Mouse (Mus musculus): Measurements from ENCODE around the gene Il18r1. TPM values are rescaled to one million over a fixed set of nuclear protein-coding genes. Genes with fewer than 3 reads are reported as not detected.
A peak's percentile ranks its signal among the peaks of the same experiment; 100 is the strongest.

Il18r1 gene
- polyA plus RNA-seq, 1 experiment = not detected

DNA sequence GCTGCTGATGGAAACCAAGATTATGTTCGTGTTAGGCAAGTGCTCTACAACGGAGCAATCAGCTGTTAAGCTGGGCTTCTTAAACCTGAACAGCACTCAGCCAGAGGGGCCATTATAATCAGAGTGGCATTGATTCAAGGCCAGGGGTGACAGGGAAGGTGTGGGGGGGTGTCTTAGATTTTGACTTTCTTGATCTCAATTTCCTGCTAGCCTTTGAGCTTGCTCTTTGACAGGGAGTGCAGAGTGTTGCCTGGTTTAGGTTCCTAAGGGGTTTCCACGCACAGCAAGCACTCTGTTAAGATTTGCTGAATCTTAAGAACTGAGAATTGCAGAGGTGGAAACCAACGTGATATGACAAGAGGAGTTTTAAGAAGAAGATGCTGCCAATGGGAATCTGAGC is 11.4 kb downstream of the Il18r1 start:
- no peak overlapping the region for H3K27ac ChIP-seq (ENCODE audit: insufficient read depth, low read depth, low read length)

DNA sequence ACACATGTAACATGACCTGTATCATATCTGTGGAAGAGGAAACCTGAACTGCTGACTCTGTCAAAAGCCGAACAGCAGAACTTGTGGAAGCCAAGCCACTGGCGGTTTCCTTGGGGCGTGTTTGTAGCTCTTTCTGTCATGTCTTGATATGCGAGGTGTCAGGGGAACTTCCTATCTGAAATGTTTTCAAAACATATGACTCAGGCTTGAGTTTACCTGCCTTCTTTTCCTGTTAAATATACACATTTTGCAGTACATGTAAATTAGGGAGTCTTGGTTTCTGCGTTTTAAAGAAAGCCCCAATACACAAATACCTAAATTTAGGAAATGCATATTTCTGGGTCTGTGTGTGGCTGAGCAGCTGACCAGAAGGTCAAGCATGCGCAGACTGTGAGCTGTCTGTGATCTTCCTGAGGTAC is 14.2 kb downstream of the Il18r1 start:
- Histone ChIP-seq H3K27ac (ENCODE audit: insufficient read depth, low read depth, low read length) (no peak overlapping the region), H3K4me3 (ENCODE audit: insufficient read depth, low read length) (no peak overlapping the region), H3K4me1 (ENCODE audit: control insufficient read depth, insufficient read depth, low read length) (peaks cover 22% of the 10 kb centered on the region)
- no peak for TF ChIP-seq CTCF (IDR thresholded peaks at IDR 0.05; ENCODE audit: low read depth, low read length)
- no peak for TF ChIP-seq POLR2A (IDR thresholded peaks at IDR 0.05; ENCODE audit: borderline replicate concordance, low read depth, low read length)

More for the DNA sequence above, 11.4 kb downstream of the Il18r1 start:
- no peak for TF ChIP-seq CTCF (IDR thresholded peaks at IDR 0.05; ENCODE audit: low read depth, low read length)
- no peak for TF ChIP-seq POLR2A (IDR thresholded peaks at IDR 0.05; ENCODE audit: borderline replicate concordance, low read depth, low read length)
- no peak overlapping the region for H3K4me3 ChIP-seq (ENCODE audit: insufficient read depth, low read length)
- H3K4me1 ChIP-seq (ENCODE audit: control insufficient read depth, insufficient read depth, low read length) = peaks cover 26% of the 10 kb centered on the region

DNA sequence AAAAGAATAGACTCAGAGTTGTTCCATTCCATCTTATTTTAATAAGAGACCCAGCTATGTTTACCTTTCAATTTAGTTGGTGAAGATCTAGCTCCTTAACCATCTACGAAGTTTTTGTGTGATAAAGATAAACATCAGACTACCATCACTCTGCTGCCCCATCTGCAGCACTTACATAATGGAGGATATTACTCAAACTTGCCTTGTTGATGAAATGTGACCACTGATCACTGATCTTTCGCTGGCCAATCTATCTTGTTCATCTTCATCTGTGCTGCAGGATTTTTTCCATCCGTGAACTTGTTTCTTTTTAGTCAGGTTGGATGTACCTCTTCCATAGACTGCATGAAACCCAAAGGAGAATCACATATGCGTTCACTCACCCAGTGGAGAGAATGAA is 29.2 kb downstream of the Il18r1 start:
- TF ChIP-seq POLR2A (IDR thresholded peaks at IDR 0.05; ENCODE audit: borderline replicate concordance, low read depth, low read length) = no peak
- TF ChIP-seq CTCF (IDR thresholded peaks at IDR 0.05; ENCODE audit: low read depth, low read length) = no peak
- Histone ChIP-seq H3K4me1 (ENCODE audit: control insufficient read depth, insufficient read depth, low read length) (no peaks in the 10 kb centered on the region), H3K4me3 (ENCODE audit: insufficient read depth, low read length) (no peak overlapping the region), H3K27ac (ENCODE audit: insufficient read depth, low read depth, low read length) (no peak overlapping the region)

DNA sequence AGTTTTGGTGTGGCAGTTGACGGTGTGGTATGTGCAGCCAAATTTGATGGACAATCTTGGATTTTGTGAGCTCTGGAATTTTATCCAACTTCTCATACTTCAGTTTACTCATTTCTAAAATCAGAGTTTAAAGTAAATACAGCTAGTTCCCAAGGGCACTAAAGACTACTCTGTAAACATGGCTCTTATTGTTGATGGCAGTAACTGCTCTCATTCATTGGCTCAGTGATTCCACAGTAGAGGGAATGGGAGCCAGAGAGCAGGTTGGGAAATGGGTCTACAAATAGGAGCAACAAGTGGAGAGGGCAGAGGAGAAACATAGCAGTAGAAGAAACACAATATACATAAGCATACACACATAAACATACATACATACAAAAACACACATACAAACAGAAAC is 34.4 kb downstream of the Il18r1 start:
- Histone ChIP-seq H3K4me3 (ENCODE audit: insufficient read depth, low read length) (no peak overlapping the region), H3K27ac (ENCODE audit: insufficient read depth, low read depth, low read length) (no peak overlapping the region), H3K4me1 (ENCODE audit: control insufficient read depth, insufficient read depth, low read length) (peaks cover 13% of the 10 kb centered on the region)
- TF ChIP-seq CTCF (IDR thresholded peaks at IDR 0.05; ENCODE audit: low read depth, low read length) (no peak), POLR2A (IDR thresholded peaks at IDR 0.05; ENCODE audit: borderline replicate concordance, low read depth, low read length) (no peak)

DNA sequence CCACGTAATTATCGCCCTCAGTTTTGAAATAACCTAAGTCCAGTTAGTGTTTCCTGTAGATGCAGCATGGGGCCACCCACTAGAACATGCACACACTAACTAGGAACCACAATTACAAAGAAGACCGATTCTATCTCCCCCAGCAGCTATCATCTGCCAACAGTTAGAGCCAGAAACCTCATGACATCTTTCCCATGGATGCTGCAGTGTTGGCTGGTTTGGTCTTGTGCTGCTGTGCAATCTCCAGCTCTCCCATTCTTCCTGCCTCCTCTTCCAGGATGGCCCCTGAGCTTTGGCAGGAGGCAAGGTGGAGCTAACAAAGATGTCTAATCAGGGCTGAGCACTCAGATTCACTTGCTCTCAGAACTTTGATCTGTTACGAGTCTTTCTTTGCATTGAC is 35.8 kb downstream of the Il18r1 start:
- peaks cover 13% of the 10 kb centered on the region for H3K4me1 ChIP-seq (ENCODE audit: control insufficient read depth, insufficient read depth, low read length)
- no peak for TF ChIP-seq POLR2A (IDR thresholded peaks at IDR 0.05; ENCODE audit: borderline replicate concordance, low read depth, low read length)
- TF ChIP-seq CTCF (IDR thresholded peaks at IDR 0.05; ENCODE audit: low read depth, low read length) = no peak
- no peak overlapping the region for H3K4me3 ChIP-seq (ENCODE audit: insufficient read depth, low read length)

DNA sequence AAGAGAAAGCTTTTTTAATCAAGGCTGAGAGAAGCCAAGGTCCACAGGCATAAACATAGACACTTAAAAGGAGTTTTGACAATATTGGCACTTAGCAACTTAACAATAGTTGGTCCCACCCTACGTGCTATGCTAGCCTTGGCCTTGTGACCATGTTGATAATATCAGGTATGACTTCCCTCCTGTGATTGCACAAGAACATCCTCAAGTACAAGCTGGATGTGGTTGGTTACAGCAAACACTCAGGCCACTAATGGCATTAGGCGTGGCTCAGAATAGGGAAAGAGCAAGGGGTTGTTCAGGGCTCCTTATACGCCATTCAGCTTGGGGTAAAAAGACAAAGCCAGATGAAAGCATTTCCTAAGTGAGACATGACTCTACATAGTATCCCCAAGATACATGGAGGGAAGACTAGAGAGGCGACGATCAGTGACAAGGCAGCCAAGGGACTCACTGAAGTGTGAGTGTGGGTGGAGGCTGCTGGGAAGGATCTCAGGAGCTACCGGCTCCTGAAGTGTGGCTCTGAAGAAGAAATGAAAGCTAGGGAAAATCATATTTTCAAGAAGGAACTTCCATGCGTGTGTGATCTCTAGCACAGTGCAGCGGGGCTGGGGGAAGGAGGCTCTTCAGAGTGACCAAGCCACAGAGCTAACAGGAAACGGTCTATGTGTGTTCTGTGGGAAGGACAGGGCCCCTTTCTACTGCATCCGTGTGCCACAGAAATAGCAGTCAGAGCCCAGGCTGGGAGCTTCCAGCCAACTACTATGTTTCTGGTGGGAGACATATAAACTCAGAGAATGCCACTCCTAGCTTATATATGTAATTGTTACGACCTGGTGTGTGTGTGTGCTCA is 36.4 kb downstream of the Il18r1 start:
- H3K4me3 ChIP-seq (ENCODE audit: insufficient read depth, low read length) = no peak overlapping the region
- H3K4me1 ChIP-seq (ENCODE audit: control insufficient read depth, insufficient read depth, low read length) = peaks cover 13% of the 10 kb centered on the region
- peak overlapping the region; percentile 21; the same call in 1 of the 2 replicates for H3K27ac ChIP-seq (ENCODE audit: insufficient read depth, low read depth, low read length)
- no peak for TF ChIP-seq POLR2A (IDR thresholded peaks at IDR 0.05; ENCODE audit: borderline replicate concordance, low read depth, low read length)
- TF ChIP-seq CTCF (IDR thresholded peaks at IDR 0.05; ENCODE audit: low read depth, low read length) = no peak

More for the DNA sequence above, 35.8 kb downstream of the Il18r1 start:
- no peak overlapping the region for H3K27ac ChIP-seq (ENCODE audit: insufficient read depth, low read depth, low read length)

DNA sequence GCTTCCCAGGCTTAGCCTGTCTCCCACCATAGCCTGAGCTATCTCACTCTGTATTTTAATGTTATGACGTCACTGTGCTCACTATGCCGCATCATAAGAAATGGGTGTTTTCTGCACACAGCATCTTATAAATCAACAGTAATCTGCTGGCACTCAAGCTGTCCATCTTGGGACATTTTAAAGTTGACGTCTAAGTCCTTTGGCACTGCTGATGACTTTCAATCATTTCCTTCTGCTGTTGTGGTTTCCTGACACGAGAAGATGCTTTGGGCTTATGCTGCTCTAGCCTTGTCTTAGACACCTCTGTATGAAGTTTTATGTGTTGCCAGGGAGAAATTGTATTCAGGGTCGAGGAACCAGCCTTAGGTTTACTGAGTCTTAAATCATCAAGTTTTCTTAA is 39.2 kb downstream of the Il18r1 start:
- Histone ChIP-seq H3K27ac (ENCODE audit: insufficient read depth, low read depth, low read length) (no peak overlapping the region), H3K4me1 (ENCODE audit: control insufficient read depth, insufficient read depth, low read length) (peaks cover 13% of the 10 kb centered on the region), H3K4me3 (ENCODE audit: insufficient read depth, low read length) (no peak overlapping the region)
- no peak for TF ChIP-seq POLR2A (IDR thresholded peaks at IDR 0.05; ENCODE audit: borderline replicate concordance, low read depth, low read length)
- TF ChIP-seq CTCF (IDR thresholded peaks at IDR 0.05; ENCODE audit: low read depth, low read length) = no peak

DNA sequence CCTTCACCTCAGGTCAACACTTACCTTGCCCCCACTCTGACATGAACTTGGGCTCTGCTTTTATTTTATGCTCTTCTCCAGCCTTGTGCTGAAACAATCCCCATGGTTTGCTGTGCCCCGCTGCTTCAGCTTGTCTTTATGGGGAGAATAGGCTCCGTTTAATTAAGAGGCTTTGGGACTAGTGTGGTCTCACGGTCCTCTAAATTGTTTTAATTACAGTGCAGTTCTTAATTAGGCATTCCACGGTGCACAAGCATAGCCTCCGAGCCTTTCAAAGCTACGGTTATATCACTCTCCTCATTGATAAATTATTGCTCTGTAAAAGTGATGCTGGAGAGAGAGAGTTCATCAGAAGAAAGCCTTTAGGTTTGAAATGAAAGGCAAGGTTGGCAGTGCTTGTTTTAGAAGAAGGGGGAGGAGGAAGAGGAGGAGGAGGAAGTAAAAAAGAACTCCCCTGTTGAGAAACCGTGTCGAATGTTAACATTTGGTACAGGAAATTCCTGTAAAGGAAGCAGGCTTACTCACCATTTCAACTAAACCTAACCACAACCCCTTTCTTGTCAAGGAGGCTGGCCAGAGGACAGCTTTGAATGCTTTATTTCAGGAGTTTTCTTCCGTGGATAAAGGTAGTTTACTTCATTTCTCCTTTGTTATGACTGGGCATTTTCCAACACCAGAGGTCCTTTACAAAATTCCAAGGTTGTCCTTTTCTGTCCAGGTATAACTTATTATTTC is 49.7 kb downstream of the Il18r1 start, which contains the start of gene Il18rap:
Gene Il18rap, plus strand, starts transcription at position 512 of the 735 bp plus-strand sequence.
- Histone ChIP-seq H3K4me1 (ENCODE audit: control insufficient read depth, insufficient read depth, low read length) (peaks cover 17% of the 10 kb centered on the region), H3K4me3 (ENCODE audit: insufficient read depth, low read length) (peak within 1 kb of the TSS; percentile 27; the same call in 1 of the 2 replicates), H3K27ac (ENCODE audit: insufficient read depth, low read depth, low read length) (0 out of 2 replicates have a peak within 1 kb of the TSS, but pooled peaks have one; percentile 23)
- TF ChIP-seq CTCF (IDR thresholded peaks at IDR 0.05; ENCODE audit: low read depth, low read length) (no peak), POLR2A (IDR thresholded peaks at IDR 0.05; ENCODE audit: borderline replicate concordance, low read depth, low read length) (no peak)

DNA sequence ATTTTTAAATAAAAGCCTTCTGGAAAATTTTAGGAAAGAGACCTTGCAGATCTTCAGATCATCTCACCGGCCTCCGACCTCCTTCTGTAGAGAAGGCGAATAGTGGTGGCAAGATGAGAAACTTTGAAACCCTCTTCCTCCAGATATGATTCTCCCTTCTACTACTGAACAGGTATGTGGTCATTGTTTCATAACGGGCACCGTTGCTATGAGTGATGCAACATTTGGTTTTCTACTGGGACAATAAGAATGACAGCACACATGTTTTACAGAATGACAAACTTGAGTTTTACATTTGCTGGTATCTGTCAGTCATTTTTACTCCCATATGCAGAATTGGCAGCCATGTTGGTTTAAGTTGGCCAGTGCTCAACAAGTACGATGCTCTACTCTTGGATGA is 51.0 kb downstream of the Il18r1 start:
- no peak overlapping the region for H3K4me3 ChIP-seq (ENCODE audit: insufficient read depth, low read length)
- no peak overlapping the region for H3K27ac ChIP-seq (ENCODE audit: insufficient read depth, low read depth, low read length)
- TF ChIP-seq CTCF (IDR thresholded peaks at IDR 0.05; ENCODE audit: low read depth, low read length) (no peak), POLR2A (IDR thresholded peaks at IDR 0.05; ENCODE audit: borderline replicate concordance, low read depth, low read length) (no peak)
- H3K4me1 ChIP-seq (ENCODE audit: control insufficient read depth, insufficient read depth, low read length) = peaks cover 17% of the 10 kb centered on the region

DNA sequence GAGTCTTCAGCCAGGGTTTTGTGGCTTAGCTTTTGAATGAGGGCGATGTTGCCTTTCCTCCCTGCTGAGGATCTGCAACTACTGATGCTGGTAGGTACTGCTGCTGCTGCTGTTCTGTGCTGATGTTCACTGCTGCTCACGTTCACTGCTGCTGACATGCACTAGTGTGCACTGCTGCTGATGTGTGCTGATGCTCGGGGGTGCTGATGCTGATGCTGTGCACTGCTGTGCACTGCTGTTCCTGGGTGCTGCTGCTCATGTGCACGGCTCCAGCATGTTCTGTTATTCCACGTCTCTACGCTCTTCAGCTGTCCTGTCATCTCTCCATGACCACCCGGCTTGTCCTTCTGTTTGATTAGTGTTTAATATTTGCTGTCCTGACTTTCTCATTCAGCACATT is 57.6 kb downstream of the Il18r1 start:
- H3K27ac ChIP-seq (ENCODE audit: insufficient read depth, low read depth, low read length) = no peak overlapping the region
- H3K4me3 ChIP-seq (ENCODE audit: insufficient read depth, low read length) = no peak overlapping the region
- H3K4me1 ChIP-seq (ENCODE audit: control insufficient read depth, insufficient read depth, low read length) = no peaks in the 10 kb centered on the region
- TF ChIP-seq CTCF (IDR thresholded peaks at IDR 0.05; ENCODE audit: low read depth, low read length) (no peak), POLR2A (IDR thresholded peaks at IDR 0.05; ENCODE audit: borderline replicate concordance, low read depth, low read length) (no peak)
